Mouse (Mus musculus) embryonic fibroblast, embryonic 13.5 days (primary cell): ENCODE data around the gene Tomm6.

ENCODE experiments used
- CTCF ChIP-seq: IDR thresholded peaks from 2 replicates; pipeline ENCODE4 v1.5.1; 2011; ENCODE audit warnings: mild to moderate bottlenecking, control low read depth, low read length, moderate library complexity, borderline replicate concordance; ENCODE audit not compliant: insufficient read depth
- POLR2A ChIP-seq: IDR thresholded peaks from 2 replicates; pipeline ENCODE4 v1.6.1; 2011; ENCODE audit warnings: low read depth, mild to moderate bottlenecking, control low read depth, low read length, moderate library complexity

DNA sequence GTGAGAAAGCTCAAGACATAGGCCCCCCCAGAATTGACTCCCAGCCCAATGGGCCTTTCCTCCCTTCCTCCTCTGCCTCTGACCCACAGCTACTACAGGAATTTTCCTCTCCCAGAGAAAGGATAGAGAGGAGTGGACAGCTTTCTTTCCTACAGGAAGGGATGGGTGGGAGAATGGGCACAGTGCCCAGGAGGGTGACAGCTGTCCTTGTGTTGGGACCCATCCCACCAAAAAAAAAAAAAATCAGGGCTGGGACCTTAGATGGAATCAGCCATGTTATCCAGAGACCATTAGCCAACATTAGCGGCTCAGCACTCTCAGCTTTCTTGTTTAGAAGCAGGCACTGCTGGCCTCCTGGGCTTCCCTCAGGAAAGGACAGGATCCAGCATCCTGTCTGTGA, 18.0 kb upstream of the Tomm6 start:
- no peak for TF ChIP-seq CTCF
- TF ChIP-seq POLR2A = no peak
